Mouse (Mus musculus) CH12.LX (cell line): ENCODE data around the gene Gm49416.

ENCODE experiments used
- CTCF ChIP-seq, 2 experiments: IDR thresholded peaks in 1 of 2; conservative IDR thresholded peaks in 1 of 2; 2 replicates each; pipeline ENCODE4 v1.5.1; 2011 to 2012; ENCODE audit warnings: low read depth in 2 of 2, low read length in 2 of 2, improper control_type of control experiment in 1 of 2, inconsistent platforms in 1 of 2, mild to moderate bottlenecking in 1 of 2, moderate library complexity in 1 of 2
- ETS1 ChIP-seq: conservative IDR thresholded peaks from 2 replicates; pipeline ENCODE4 v1.6.1; 2012; ENCODE audit warnings: low read depth, mild to moderate bottlenecking, inconsistent platforms, low read length, improper control_type of control experiment, moderate library complexity
- JUND ChIP-seq: conservative IDR thresholded peaks from 2 replicates; pipeline ENCODE4 v1.6.1; 2011; ENCODE audit warnings: low read depth, low read length, improper control_type of control experiment
- MYC ChIP-seq: IDR thresholded peaks from 2 replicates; pipeline ENCODE4 v1.6.1; 2011; ENCODE audit warnings: low read depth, mild to moderate bottlenecking, improper control_type of control experiment, low read length
- POLR2A ChIP-seq: IDR thresholded peaks from 2 replicates; pipeline ENCODE4 v1.6.1; 2011; ENCODE audit warnings: low read depth, mild to moderate bottlenecking, improper control_type of control experiment, low read length

- TF ChIP-seq MYC (no peak), CTCF (conservative IDR thresholded peaks at IDR 0.05 in 1 of 2, IDR thresholded peaks at IDR 0.05 in 1 of 2; ENCODE audit: low read depth in 2 of 2, low read length in 2 of 2) (no peak), POLR2A (no peak), ETS1 (no peak), JUND (no peak)
These were observed 17.9 kb upstream of the Gm49416 start for GRCm38 (mm10) chr19:8870838-8871237.
